Mouse (Mus musculus): ENCODE measurements around the gene Amfr.

GRCm38 (mm10) chr8:93974602-93975186 lies 37.9 kb downstream of the Amfr start:
- TF ChIP-seq GATA1 (IDR thresholded peaks at IDR 0.05; ENCODE audit: low read length) (no peak), TAL1 (IDR thresholded peaks at IDR 0.05; ENCODE audit: low read length) (no peak)
